Mouse (Mus musculus) embryonic facial prominence, embryonic 11.5 days (tissue): ENCODE results near the gene Ttll5. TPM values are rescaled to one million over a fixed set of nuclear protein-coding genes. Genes with fewer than 3 reads are reported as not detected.

Experiments used
- ATAC-seq: fragments of 200-750 bp; cut with Nextera tagmentation; replicated peaks from 2 replicates; pipeline ENCODE4 v1.8.0; 2017; ENCODE audit warnings: low read depth; ENCODE audit not compliant: insufficient number of reproducible peaks, low FRiP score, low TSS enrichment
- DNase-seq: peaks from one replicate; pipeline ENCODE4 v3.0.0-alpha.2; 2015; ENCODE audit warnings: low spot score
- H3K27ac ChIP-seq: fragments of 300-500 bp; sonication (generic); replicated peaks from 2 replicates; pipeline ENCODE4 v1.5.1; 2014; ENCODE audit warnings: mild to moderate bottlenecking, low read depth, low read length, control low read depth
- H3K27me3 ChIP-seq: fragments of 300-500 bp; sonication (generic); 2 replicates; pipeline ENCODE4 v1.6.1; 2014; ENCODE audit warnings: mild to moderate bottlenecking, low read length, moderate library complexity, mixed read lengths; ENCODE audit not compliant: control insufficient read depth, insufficient read depth
- H3K36me3 ChIP-seq: fragments of 300-500 bp; sonication (generic); replicated peaks from 2 replicates; pipeline ENCODE4 v1.6.1; 2014; ENCODE audit warnings: low read depth, mild to moderate bottlenecking, low read length, moderate library complexity, mixed read lengths; ENCODE audit not compliant: control insufficient read depth, insufficient read depth
- H3K4me1 ChIP-seq: fragments of 300-500 bp; sonication (generic); 2 replicates; pipeline ENCODE4 v1.6.1; 2014; ENCODE audit warnings: low read length, mixed read lengths; ENCODE audit not compliant: control insufficient read depth, insufficient read depth
- H3K4me2 ChIP-seq: fragments of 300-500 bp; sonication (generic); 2 replicates; pipeline ENCODE4 v1.6.1; 2014; ENCODE audit warnings: low read depth, mild to moderate bottlenecking, control low read depth, low read length, moderate library complexity
- H3K4me3 ChIP-seq: fragments of 300-500 bp; sonication (generic); 2 replicates; pipeline ENCODE4 v1.5.1; 2014; ENCODE audit warnings: low read depth, low read length, control low read depth
- H3K9ac ChIP-seq: fragments of 300-500 bp; sonication (generic); replicated peaks from 2 replicates; pipeline ENCODE4 v1.6.1; 2014; ENCODE audit warnings: mild to moderate bottlenecking, control low read depth, low read length
- H3K9me3 ChIP-seq: fragments of 300-500 bp; sonication (generic); replicated peaks from 2 replicates; pipeline ENCODE4 v1.6.1; 2016; ENCODE audit warnings: mild to moderate bottlenecking, low read length, inconsistent platforms, mixed read lengths; ENCODE audit not compliant: control insufficient read depth
- WGBS: fragments of 180-500 bp; shearing (Covaris S2); extraction: QIAGEN DNeasy Blood & Tissue Kit; methylation state at CpG from one replicate; pipeline ENCODE4 v1.1.7; 2014; 5-methylcytosine and 5-hydroxymethylcytosine counted together
- polyA plus RNA-seq: library from polyadenylated mRNA; unstranded; fragments of >200 nt; fragmentation: Nextera tagmentation; extraction: Ambion mirVana; gene quantifications from 2 replicates; pipeline ENCODE4 v1.2.1, GENCODE M21; 2014

Gene Ttll5
- polyA plus RNA-seq, 1 experiment from 2014 or later: 16.4 TPM

- Histone ChIP-seq H3K9ac (0 out of 2 replicates have a peak overlapping the region, but pooled peaks have one; percentile 23), H3K27ac (peak overlapping the region; percentile 8), H3K4me3 (no peak overlapping the region), H3K4me1 (no peaks in the 10 kb centered on the region), H3K4me2 (no peak overlapping the region), H3K27me3 (no peaks in the 10 kb centered on the region), H3K36me3 (no peaks in the 10 kb centered on the region; the same call in 1 of the 2 replicates), H3K9me3 (no peaks in the 10 kb centered on the region)
- ATAC-seq (no peak), DNase-seq (peak; percentile 8)
- WGBS: 47% methylated on average over 7 of the region's 7 CpGs
Measured at GRCm38 (mm10) chr12:86001120-86001655, 176.7 kb downstream of the Ttll5 start.

- Histone ChIP-seq H3K9ac (no peak overlapping the region), H3K27me3 (no peaks in the 10 kb centered on the region), H3K36me3 (no peaks in the 10 kb centered on the region), H3K9me3 (no peaks in the 10 kb centered on the region), H3K4me3 (no peak overlapping the region), H3K27ac (no peak overlapping the region), H3K4me2 (no peak overlapping the region), H3K4me1 (no peaks in the 10 kb centered on the region)
- DNase-seq (no peak), ATAC-seq (no peak)
- 94% methylated on average over 3 of the region's 3 CpGs for WGBS
Measured at GRCm38 (mm10) chr12:86004627-86005026, 180.2 kb downstream of the Ttll5 start.

GRCm38 (mm10) chr12:86007377-86007776, 182.9 kb downstream of the Ttll5 start:
- Histone ChIP-seq H3K9ac (no peak overlapping the region), H3K27ac (no peak overlapping the region), H3K4me1 (no peaks in the 10 kb centered on the region), H3K36me3 (no peaks in the 10 kb centered on the region), H3K4me3 (no peak overlapping the region), H3K4me2 (no peak overlapping the region), H3K27me3 (no peaks in the 10 kb centered on the region), H3K9me3 (no peaks in the 10 kb centered on the region)
- ATAC-seq (no peak), DNase-seq (no peak)
- WGBS: 78% methylated on average over 3 of the region's 3 CpGs

- no peaks in the 10 kb centered on the region for H3K4me1 ChIP-seq
- no peaks in the 10 kb centered on the region for H3K27me3 ChIP-seq
- no peak overlapping the region; the same call in 1 of the 2 replicates for H3K27ac ChIP-seq
- no peaks in the 10 kb centered on the region for H3K9me3 ChIP-seq
- DNase-seq (peak; percentile 17), ATAC-seq (no peak)
- no peak overlapping the region for H3K9ac ChIP-seq
- no peak overlapping the region for H3K4me2 ChIP-seq
- 58% methylated on average over 5 of the region's 5 CpGs for WGBS
- H3K36me3 ChIP-seq: no peaks in the 10 kb centered on the region
- H3K4me3 ChIP-seq: no peak overlapping the region
Measured at GRCm38 (mm10) chr12:86010656-86011055, 186.2 kb downstream of the Ttll5 start.

GRCm38 (mm10) chr12:86012195-86012594, 187.7 kb downstream of the Ttll5 start:
- Histone ChIP-seq H3K27me3 (no peaks in the 10 kb centered on the region), H3K27ac (no peak overlapping the region), H3K4me3 (no peak overlapping the region), H3K4me1 (no peaks in the 10 kb centered on the region), H3K36me3 (no peaks in the 10 kb centered on the region), H3K9me3 (no peaks in the 10 kb centered on the region), H3K9ac (no peak overlapping the region), H3K4me2 (no peak overlapping the region)
- ATAC-seq (no peak), DNase-seq (no peak)
- 88% methylated on average over 2 of the region's 2 CpGs for WGBS

GRCm38 (mm10) chr12:86014174-86014573, 189.7 kb downstream of the Ttll5 start:
- Histone ChIP-seq H3K4me1 (no peaks in the 10 kb centered on the region), H3K4me3 (no peak overlapping the region), H3K27me3 (no peaks in the 10 kb centered on the region), H3K4me2 (no peak overlapping the region), H3K9me3 (no peaks in the 10 kb centered on the region), H3K36me3 (no peaks in the 10 kb centered on the region), H3K9ac (no peak overlapping the region), H3K27ac (no peak overlapping the region)
- ATAC-seq (no peak), DNase-seq (no peak)
- WGBS: 86% methylated on average over 2 of the region's 2 CpGs

- Histone ChIP-seq H3K4me3 (no peak overlapping the region), H3K4me1 (no peaks in the 10 kb centered on the region), H3K27me3 (no peaks in the 10 kb centered on the region), H3K36me3 (no peaks in the 10 kb centered on the region), H3K4me2 (no peak overlapping the region), H3K9ac (no peak overlapping the region), H3K9me3 (no peaks in the 10 kb centered on the region), H3K27ac (no peak overlapping the region)
- WGBS: 86% methylated on average over 3 of the region's 3 CpGs
- DNase-seq (no peak), ATAC-seq (no peak)
Measured at GRCm38 (mm10) chr12:86014621-86015020, 190.2 kb downstream of the Ttll5 start.

- 82% methylated on average over 2 of the region's 2 CpGs for WGBS
- Histone ChIP-seq H3K9ac (no peak overlapping the region), H3K4me1 (no peaks in the 10 kb centered on the region), H3K4me2 (no peak overlapping the region), H3K9me3 (no peaks in the 10 kb centered on the region), H3K27me3 (no peaks in the 10 kb centered on the region), H3K4me3 (no peak overlapping the region), H3K27ac (no peak overlapping the region), H3K36me3 (no peaks in the 10 kb centered on the region)
- ATAC-seq (no peak), DNase-seq (no peak)
Measured at GRCm38 (mm10) chr12:86015114-86015513, 190.7 kb downstream of the Ttll5 start.
